Mouse (Mus musculus): ENCODE measurements around the gene Fam189a1.

Fam189a1 gene

DNA sequence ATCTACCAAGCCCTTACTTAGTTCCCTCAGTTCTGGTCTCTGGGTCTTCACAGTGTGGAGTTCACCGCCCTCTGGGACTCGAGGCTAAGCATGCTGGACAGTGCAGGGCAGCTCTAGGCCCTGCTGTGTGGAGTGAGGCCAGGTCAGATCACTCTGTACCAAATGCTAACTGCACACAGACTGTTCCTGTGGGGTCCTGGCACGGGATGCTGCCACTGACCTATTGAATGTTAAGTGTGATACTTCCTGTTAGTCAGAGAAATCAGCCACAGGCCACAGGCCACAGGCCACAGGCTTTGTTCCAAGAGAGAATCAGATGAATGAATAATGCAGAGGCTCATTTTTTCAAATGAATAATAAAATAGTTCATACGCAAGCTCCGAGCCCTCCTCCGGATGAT, 112.1 kb downstream of the Fam189a1 start:
- in situ Hi-C loops (cut with MboI) = no loop called here

DNA sequence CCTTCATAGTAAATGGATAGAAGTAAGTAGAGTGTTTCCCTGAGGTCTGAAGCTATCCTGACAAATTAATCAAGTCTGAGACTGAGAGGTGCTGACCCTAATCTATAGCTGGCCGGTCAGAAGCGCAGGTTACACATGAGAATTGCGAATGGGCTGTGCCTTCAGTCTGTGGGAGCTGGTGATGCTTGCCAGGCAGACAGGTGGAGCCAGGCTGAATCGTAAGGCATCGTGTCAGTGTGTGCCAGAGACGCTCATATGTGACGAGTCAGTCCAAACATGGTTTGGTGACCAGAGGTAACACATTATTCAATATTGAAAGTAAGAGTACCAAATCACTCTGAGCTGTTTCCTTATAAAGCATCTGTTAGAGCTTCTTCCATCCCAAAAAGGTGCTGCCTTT, 115.3 kb downstream of the Fam189a1 start:
- in situ Hi-C loops (cut with MboI) = no loop called here

DNA sequence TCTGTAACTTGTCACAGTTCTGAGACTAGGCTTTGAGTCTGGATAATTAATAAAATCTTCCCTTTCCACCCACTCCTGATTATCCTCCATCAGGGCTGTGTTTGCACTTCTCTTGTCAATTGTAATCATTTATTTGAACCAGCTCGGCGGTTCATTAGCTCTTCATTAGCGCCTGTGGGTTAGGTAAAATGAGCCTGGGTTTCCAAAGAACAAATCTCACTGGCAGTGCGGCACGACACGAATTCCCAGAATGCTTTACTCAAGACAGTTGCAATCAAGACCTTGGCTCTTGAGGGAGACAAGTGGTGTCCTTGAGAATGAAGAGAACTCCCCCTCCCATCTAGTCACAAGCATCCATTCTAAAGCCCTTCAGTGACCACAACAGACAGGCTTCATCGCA, 124.6 kb downstream of the Fam189a1 start:
- in situ Hi-C loops (cut with MboI) = no loop called here

DNA sequence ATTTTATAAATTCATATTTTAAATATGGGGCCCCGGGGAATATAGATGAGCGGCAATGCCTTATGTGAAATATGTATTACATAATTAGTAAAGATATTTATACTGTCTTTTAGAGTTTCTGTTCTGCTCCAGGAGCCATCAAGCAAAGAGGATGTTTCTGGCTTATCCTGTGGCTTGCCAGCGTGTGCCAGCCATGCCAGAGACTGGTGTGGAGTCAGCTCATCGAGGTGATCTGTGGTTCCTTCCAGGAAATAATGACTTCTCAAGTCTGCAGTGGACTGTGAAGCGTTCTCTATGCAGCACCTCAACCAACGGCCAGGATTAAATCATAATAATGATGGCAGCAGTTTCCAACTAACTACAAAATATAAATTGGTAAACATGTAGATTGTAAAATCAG, 125.2 kb downstream of the Fam189a1 start:
- in situ Hi-C loops (cut with MboI) = no loop called here

DNA sequence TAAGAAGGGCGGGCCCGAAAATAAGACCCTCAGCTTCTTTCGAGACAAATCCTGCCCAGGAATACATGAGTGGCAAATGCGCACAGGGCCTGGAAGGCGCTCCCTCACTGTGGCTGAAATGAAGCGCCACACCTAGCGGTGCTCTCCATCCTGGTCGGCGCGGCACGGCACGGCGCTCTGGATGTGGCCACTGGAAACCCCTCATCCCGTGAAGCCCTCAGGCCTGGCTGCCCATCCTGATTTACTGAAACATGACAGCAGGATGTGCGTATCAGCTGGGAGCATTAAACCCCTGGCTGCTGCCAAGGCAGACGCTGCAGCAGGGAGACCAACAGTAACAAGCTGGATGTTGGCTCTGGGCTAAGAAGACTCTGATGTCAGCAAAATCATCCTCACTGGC, 126.4 kb downstream of the Fam189a1 start:
- in situ Hi-C loops (cut with MboI) = no loop called here

DNA sequence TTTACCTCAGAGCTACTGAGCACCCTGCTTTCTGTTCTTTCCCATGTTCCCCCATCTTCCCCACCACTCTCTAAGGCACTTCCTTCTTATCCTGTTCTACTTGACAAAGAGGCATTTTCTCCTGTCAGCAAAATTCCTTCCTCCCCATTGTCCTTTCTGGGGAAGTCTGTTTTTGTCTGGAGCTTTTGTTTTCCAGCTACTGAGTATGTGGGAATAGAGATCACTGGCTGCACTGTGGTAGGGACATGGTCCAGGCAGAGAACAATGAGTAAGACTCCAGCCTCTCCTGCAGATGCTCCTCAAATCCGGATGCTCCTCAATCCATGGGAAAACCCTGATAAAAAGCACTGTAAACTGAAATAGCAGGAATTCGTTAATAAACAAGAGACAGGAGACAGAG, 135.1 kb downstream of the Fam189a1 start:
- in situ Hi-C loops (cut with MboI) = no loop called here

DNA sequence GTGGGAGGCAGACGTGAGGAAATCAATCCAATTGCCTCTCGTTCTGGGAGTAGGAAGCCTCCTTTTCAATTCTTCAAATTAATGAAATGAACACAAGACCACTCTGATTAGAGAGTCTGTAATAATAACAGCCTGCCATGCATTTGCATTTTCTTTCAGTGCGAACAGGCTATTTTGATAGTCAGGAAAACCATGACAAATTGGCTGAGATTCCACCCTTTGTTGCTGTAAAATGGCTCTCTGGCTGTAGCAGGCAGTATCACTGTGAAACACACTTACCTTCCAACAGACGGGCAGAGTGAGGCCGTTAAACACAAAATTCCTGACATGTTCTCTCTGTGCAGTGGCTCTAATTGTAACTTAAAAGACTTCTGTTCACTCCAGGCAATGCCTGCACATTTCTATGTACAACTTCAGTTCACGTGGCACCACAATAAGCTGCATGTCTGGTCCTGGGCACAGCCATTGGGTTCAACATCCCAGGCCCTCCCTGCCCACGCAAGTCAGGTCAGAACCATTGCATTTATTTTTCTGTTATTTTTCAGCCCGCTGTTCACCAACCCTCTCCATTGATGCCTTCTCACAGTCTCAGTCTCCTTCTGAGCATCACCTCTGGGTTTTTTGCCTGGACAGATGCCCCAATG, 138.2 kb downstream of the Fam189a1 start:
- in situ Hi-C loops (cut with MboI) = no loop called here

DNA sequence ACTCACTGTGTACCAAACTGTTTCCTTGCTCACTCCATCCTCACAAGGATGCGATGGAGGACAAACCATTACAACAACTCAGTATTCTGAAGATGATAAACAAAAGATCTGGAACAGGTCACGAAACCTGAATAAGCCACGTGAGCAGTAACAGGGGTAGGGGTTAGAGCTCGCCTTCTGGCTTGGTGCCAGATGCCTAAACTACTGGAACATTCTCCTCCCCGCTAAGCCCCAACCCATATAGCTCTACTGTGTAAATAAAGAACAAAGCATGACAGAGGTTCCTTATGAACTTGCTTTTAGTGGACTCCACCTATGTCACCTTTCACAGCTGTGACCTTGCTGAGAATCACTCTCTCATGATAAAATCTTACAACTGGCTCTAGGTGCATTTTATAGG, 139.0 kb downstream of the Fam189a1 start:
- in situ Hi-C loops (cut with MboI) = no loop called here

DNA sequence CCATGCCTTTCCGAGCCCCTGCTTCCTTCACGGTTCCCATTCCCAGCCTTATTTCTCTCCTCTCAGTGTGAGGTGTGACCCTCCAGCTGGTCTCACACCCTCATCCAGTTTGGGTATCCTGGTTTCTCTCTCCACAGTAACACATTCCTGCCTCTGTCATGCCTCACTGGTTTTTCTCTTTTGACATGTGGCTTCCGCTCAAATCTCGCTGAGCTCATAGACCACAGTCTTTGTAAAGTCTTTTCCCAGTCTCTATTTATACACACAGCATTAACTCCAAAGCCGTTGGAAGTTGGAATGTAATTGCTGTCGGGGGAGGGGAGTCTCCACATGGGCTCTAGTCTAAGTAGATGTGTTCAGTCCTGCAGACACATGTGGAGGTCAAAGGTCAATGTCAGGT, 145.2 kb downstream of the Fam189a1 start:
- in situ Hi-C loops (cut with MboI) = no loop called here

DNA sequence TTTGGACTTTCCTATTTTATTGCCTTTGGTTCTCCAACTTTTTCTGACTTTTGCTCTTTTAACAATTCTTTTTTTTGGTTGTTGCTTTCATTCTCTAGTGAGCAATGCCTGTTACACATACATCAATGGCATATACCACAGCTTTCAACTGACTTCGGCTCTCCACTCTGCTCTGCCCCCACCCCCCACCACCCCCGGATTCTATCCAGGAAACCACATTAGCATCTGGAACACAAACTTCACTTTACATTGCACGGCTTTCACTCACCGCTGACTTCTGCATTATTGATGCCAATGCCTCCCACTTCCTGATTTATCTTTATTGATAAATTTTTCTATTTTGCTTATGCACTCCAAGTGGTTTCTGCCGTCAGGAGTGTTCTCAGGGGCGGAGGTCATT, 146.1 kb downstream of the Fam189a1 start:
- in situ Hi-C loops (cut with MboI) = no loop called here

DNA sequence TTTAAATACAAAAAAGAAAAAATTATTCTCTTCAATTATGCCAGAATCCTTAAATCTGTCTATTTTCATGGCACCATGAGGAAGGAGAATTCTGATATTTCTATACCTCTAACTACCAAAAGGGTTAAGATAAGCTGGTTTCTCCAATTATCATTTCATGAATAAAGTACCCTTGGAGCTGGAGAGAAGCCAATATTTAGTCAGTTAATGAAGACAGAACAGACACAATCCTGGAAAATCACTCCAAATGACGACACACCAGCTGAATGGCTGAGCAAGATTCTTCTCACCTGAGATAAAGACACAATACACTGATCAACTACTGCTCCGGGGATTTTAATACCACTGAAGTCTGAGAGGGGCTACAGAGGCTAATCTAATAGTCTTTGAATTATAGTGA, 150.6 kb downstream of the Fam189a1 start:
- in situ Hi-C loops (cut with MboI) = no loop called here

DNA sequence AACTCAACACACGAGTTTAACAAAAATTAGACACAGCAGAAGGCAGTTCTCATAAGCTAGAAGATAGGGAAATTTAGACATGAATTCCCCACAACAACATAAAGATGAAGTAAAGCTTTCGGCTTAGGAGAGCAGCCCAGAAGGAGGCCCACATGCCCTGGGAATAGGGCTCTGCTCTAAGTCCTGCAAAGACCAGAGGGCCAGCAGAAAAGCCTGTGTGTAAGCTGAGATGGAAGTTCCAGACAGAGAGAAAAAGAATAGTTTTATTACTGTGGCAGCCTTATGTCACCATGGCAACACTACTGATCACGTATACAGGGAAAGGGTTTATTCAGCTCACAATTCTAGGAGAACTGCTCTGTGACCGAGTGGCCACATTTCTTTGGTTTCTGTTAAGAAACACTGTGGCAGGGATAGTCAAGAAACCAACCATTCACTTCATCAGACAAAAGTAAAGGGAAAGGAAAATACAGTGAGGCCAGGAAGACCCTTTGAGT, 156.6 kb downstream of the Fam189a1 start:
- in situ Hi-C loops (cut with MboI) = no loop called here

DNA sequence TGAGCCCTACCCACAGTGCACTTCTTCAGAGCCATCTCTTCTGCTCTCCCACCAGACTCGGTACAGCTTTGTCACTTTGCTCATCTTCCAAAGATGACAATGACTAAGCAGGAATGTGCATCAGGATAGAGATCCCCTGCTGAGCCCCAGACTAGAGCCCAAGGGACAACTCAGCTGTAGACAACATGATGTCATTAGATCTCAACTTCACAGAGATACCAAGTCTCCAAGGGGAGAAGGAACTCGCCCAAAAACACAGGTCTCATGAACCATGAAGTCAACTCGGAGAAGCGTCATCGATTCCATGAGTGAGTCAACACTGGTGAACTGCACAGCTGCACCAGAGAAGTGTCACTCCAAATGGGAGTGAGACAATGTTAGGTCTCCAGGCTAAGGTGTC, 158.6 kb downstream of the Fam189a1 start:
- in situ Hi-C loops (cut with MboI) = no loop called here

DNA sequence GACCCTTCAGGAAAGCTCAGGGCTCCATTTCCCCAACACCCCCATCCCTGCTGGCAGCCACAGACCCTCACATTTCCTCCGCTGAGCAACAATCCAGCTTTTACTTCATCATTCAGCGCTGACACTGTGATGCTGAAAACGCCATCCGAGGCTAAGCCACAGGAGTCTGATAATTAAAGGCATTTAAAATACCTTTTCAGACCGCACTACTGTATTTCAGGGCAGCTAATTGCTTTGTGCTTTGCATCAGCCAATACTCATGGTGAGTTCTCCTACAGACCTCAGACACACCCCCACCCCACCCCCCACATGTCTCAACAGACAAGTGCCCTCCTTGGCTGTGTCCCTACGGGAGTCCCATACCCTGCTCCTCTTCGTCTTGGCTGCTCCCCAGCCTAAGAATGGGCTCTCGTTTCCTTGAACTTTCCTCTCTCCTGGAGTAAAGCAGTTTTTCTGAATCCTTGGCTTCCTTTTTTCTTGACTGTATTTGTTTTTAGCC, 160.4 kb downstream of the Fam189a1 start:
- in situ Hi-C loops (cut with MboI) = no loop called here

DNA sequence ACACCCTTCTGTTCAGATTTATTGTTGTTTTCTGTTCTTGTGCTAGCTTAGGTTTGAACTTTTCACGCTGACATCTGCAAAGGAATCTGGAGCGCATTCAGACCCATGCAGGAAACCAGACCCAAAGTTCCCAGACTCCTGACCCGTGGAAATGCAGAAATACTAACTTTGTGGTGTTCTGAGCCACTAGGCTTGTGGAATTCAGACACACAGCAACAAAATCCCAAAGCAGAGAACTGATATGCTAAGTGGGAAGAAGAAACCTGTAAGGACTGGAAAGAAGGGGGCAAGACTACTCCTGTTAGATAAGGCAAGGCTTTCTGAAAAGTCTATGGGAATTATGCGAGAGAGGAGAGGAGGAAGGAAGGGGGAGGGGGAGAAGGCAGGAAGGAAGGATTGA, 167.0 kb downstream of the Fam189a1 start:
- in situ Hi-C loops (cut with MboI) = no loop called here

DNA sequence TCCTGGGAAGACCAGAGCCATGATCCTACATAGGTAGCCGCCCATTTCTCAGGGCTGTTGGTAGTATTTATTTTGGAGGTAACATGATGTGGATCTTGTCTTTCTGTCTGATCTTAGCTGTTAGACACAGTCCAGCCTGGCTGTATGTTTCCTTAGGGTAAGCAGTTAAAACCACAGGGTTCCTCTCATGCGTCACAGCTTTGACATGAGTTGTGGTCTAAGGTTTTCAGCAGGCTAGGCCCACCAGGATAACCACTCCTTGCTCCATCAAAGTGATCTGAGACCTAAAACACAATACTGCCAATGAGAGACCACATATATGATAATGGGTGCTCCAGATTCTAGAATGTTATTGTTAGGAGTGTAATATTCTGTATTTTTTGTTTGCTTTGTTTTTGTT, 168.4 kb downstream of the Fam189a1 start:
- in situ Hi-C loops (cut with MboI) = no loop called here

DNA sequence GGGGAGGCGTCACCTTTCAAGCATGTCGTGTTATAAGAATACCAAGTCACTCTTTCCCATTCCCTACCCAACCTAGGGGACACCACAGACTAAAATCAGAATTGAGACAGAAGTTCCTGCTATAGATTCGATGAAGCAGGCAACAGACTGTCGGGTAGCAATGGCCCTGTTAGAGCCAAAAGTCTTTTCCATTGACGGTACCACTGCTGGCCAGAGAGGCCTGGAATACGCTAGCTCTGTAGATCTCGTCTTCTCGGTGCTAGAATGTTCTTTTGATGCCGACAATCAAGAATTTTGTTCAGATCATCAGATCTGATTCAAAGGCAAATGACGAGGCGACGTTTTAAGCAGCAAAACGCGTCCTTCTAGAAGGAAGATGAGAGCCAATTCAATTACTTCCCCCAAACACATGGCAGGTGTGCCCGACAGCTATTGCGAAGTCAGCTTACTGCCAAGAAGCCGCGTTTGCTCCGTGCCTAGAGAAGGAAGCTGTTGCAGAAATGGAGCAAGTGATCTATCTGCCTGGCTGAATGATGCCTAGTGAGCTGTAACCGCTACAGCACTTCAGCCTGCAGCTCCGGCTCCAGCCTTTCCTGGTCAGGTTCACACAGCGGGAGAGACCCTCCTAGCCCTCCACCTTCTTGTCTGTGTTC, 171.8 kb downstream of the Fam189a1 start:
- in situ Hi-C loops (cut with MboI) = no loop called here

DNA sequence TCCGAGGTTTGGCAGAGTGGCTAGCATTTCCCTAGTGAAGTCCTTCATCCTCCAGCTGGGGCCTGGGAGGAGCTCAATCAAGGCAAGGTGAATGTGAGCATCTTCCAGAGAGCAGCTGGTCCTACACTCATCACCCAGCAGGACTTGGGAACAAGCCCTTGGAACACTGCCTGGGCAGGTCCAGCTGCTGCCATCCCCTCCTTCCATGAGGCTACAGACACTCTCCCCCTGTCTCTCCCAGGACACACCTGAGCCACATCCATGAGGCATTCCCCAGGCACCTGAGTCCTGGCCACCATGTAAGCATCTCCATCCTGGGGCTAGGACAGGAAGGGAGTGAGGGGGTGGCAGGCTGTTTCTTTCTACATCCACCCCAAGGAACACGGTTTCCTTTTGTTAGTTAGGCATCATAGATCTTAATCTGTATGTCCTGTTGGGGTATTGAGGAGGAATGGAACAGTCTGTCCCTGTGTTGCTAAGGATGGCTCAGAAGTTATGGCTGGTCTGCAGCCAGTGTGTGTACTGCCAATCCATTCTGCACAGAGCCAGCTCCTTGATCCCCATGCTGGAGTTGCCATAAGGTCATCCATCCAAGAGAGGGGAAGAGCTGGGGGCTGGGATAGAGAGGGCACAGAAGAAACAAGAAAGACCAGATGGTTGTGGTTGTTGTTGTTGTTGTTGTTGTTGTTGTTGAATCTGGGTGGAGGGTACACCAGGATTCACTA, 174.7 kb downstream of the Fam189a1 start:
- in situ Hi-C loops (cut with MboI) = no loop called here

DNA sequence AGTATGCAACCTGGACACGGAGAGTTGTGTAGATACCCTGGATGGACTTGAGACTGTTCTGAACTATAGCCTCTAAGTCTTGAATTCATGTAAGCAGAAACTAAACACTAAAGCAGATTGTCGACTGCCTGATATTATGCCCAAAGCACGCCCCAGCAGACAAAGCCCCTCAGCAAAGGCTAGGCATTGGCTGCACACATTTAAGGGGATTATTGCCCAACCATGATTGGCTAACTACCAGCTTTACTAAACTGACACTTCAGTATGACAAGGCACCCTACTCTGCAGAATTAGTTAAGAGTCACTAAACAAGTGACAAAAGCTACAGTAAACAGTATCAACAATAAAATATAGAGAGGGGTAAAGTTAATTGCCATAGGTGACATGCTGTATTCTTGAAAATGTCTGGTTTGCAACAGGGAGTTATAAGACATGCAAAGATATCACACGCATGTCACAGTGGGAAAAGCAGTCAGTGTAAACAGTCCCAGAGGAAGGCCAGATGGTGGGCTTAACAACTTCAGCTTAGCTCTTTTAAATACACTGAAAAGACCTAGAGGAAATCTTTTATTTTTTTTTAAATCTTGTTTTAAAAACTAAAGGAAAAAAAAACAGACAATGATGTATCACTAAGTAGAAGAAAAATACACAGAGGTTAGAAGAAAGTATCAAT, 182.6 kb downstream of the Fam189a1 start:
- in situ Hi-C loops (cut with MboI) = no loop called here

DNA sequence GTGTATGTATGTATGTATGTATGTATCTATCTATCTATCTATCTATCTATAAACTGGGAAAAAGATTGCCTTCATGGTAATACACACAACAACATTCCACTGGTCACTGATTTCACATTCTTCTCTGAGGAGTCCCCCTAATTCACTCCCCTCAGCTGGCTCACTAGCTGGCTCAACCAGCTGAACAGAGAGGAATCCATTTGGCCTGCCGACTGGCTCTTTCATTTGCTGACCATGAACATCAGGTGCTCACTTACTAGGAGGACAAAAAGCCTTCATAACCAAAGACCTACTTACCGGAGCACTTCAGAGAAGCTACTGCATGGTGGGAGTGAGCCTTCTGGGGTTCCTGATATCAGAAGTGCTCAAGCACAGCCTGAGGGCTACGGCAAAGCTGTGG, 194.2 kb downstream of the Fam189a1 start:
- in situ Hi-C loops (cut with MboI) = no loop called here

DNA sequence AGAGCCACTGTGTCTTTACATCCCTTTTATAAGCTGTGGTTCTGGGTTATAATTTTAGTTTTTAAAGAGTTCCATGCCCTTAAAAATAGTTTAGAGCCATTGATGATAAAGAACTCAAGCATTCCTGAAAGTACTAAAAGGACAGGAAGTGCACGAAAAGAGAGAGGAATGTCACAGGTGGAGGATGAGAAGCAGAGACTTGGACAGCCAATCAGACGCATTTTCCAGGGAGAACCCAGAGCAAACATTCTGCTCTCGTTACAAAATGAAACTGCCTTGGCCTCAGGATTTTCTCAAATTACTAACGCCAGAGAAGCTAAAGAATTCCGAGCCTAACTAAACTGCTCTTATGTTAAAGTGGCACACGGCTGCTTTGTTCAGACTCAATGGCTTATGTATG, 197.3 kb downstream of the Fam189a1 start:
- in situ Hi-C loops (cut with MboI) = no loop called here

DNA sequence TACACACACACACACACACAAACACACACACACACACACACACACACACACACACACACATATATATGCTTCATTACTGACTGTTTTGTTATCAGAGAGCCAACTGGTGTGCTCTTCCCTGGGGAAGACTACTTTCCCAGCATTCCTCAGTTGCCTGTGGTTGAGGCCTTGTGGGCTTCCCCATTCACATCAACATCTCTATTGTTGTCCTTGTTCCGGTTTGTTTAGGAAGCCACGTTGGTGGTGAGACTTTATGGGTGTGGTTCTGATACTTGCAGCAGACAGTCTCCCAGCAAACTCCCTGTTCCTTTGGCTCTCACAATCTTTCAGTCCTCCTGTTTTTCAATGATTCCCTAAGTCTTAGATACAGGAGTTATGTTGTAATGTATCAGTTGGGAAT, 204.2 kb downstream of the Fam189a1 start:
- in situ Hi-C loops (cut with MboI) = no loop called here

DNA sequence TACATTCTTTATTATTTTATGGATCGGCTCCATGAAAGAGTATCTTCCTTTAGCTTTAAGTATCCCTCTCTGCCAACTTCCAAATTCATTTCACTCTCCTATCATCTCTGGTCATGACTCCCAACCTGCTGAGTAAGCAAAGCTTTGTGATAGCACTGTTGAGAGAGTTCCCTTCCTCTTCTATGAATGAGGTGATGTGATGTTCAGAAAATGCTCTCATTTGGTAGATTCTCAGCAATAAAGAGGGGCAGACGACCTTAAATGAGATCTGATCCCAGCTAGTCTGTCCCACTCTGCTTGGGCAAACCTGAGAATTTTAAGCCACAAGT, 205.6 kb downstream of the Fam189a1 start:
- in situ Hi-C loops (cut with MboI) = no loop called here

Data from mature B cell (primary cell).